Mouse (Mus musculus) embryonic facial prominence, embryonic 13.5 days (tissue): ENCODE measurements around the gene D630003M21Rik. TPM values are rescaled to one million over a fixed set of nuclear protein-coding genes. Genes with fewer than 3 reads are reported as not detected.

Source experiments
- ATAC-seq: fragments of 200-750 bp; cut with Nextera tagmentation; 2 replicates; pipeline ENCODE4 v1.8.0; 2017; ENCODE audit warnings: low read depth; ENCODE audit not compliant: insufficient number of reproducible peaks, insufficient read depth, low FRiP score, low TSS enrichment
- H3K27ac ChIP-seq: fragments of 300-500 bp; sonication (generic); 2 replicates; pipeline ENCODE4 v1.5.1; 2015; ENCODE audit warnings: moderate library complexity, mild to moderate bottlenecking, inconsistent platforms
- H3K27me3 ChIP-seq: fragments of 300-500 bp; sonication (generic); 2 replicates; pipeline ENCODE4 v1.6.1; 2015; ENCODE audit warnings: mild to moderate bottlenecking, inconsistent platforms
- H3K36me3 ChIP-seq: fragments of 300-500 bp; sonication (generic); 2 replicates; pipeline ENCODE4 v1.6.1; 2015; ENCODE audit warnings: mild to moderate bottlenecking, inconsistent platforms
- H3K4me1 ChIP-seq: fragments of 300-500 bp; sonication (generic); 2 replicates; pipeline ENCODE4 v1.6.1; 2015; ENCODE audit warnings: inconsistent platforms
- H3K4me2 ChIP-seq: fragments of 300-500 bp; sonication (generic); 2 replicates; pipeline ENCODE4 v1.6.1; 2015; ENCODE audit warnings: moderate library complexity, mild to moderate bottlenecking, inconsistent platforms
- H3K4me3 ChIP-seq: fragments of 300-500 bp; sonication (generic); 2 replicates; pipeline ENCODE4 v1.5.1; 2015; ENCODE audit warnings: mild to moderate bottlenecking, inconsistent platforms
- H3K9ac ChIP-seq: fragments of 300-500 bp; sonication (generic); 2 replicates; pipeline ENCODE4 v1.6.1; 2015; ENCODE audit warnings: mild to moderate bottlenecking, inconsistent platforms
- H3K9me3 ChIP-seq: fragments of 300-500 bp; sonication (generic); 2 replicates; pipeline ENCODE4 v1.6.1; 2016; ENCODE audit warnings: inconsistent platforms
- WGBS: fragments of 180-500 bp; shearing (Covaris S2); methylation state at CpG from one replicate; pipeline ENCODE4 v1.1.7; 2015; ENCODE audit warnings: mixed read lengths; 5-methylcytosine and 5-hydroxymethylcytosine counted together
- polyA plus RNA-seq: library from polyadenylated mRNA; unstranded; fragments of >200 nt; fragmentation: Nextera tagmentation; extraction: Ambion mirVana; gene quantifications from 2 replicates; pipeline ENCODE4 v1.2.1, GENCODE M21; 2015

The D630003M21Rik gene
- polyA plus RNA-seq, 1 experiment from 2014 or later = 7.5 TPM

GRCm38 (mm10) chr2:158177574-158177973 lies 51.4 kb downstream of the D630003M21Rik start:
- Histone ChIP-seq H3K9me3 (no peaks in the 10 kb centered on the region), H3K36me3 (no peaks in the 10 kb centered on the region)
- 54% methylated on average over 3 of the region's 3 CpGs for WGBS

GRCm38 (mm10) chr2:158176763-158177162 lies 52.3 kb downstream of the D630003M21Rik start:
- WGBS = 92% methylated on average over 9 of the region's 9 CpGs
- Histone ChIP-seq H3K4me3 (no peak overlapping the region), H3K9me3 (no peaks in the 10 kb centered on the region), H3K4me2 (no peak overlapping the region), H3K27ac (no peak overlapping the region), H3K9ac (no peak overlapping the region), H3K27me3 (no peaks in the 10 kb centered on the region), H3K4me1 (peaks cover 8% of the 10 kb centered on the region), H3K36me3 (no peaks in the 10 kb centered on the region)
- ATAC-seq = no peak

More at GRCm38 (mm10) chr2:158177574-158177973, 51.4 kb downstream of the D630003M21Rik start:
- no peak for ATAC-seq
- no peak overlapping the region for H3K9ac ChIP-seq
- peaks cover 8% of the 10 kb centered on the region for H3K4me1 ChIP-seq
- H3K4me2 ChIP-seq = no peak overlapping the region
- H3K27me3 ChIP-seq = no peaks in the 10 kb centered on the region
- H3K27ac ChIP-seq = no peak overlapping the region
- no peak overlapping the region for H3K4me3 ChIP-seq

GRCm38 (mm10) chr2:158175433-158175832 lies 53.6 kb downstream of the D630003M21Rik start:
- 74% methylated on average over 3 of the region's 3 CpGs for WGBS
- Histone ChIP-seq H3K27me3 (no peaks in the 10 kb centered on the region), H3K9ac (no peak overlapping the region), H3K27ac (no peak overlapping the region), H3K4me3 (no peak overlapping the region), H3K36me3 (no peaks in the 10 kb centered on the region), H3K4me2 (no peak overlapping the region), H3K9me3 (no peaks in the 10 kb centered on the region), H3K4me1 (peaks cover 8% of the 10 kb centered on the region)
- ATAC-seq = no peak

- no peak for ATAC-seq
- Histone ChIP-seq H3K4me3 (no peak overlapping the region), H3K27me3 (no peaks in the 10 kb centered on the region), H3K4me2 (no peak overlapping the region), H3K27ac (no peak overlapping the region), H3K4me1 (peaks cover 8% of the 10 kb centered on the region), H3K9ac (no peak overlapping the region), H3K36me3 (no peaks in the 10 kb centered on the region), H3K9me3 (no peaks in the 10 kb centered on the region)
- WGBS = 89% methylated on average over 15 of the region's 15 CpGs
These were observed 54.1 kb downstream of the D630003M21Rik start for GRCm38 (mm10) chr2:158174958-158175357.

- 67% methylated on average over 5 of the region's 5 CpGs for WGBS
- Histone ChIP-seq H3K9me3 (no peaks in the 10 kb centered on the region), H3K4me1 (peaks cover 2% of the 10 kb centered on the region)
These were observed 54.6 kb downstream of the D630003M21Rik start for GRCm38 (mm10) chr2:158174438-158174837.

GRCm38 (mm10) chr2:158170394-158170793 lies 58.6 kb downstream of the D630003M21Rik start:
- H3K36me3 ChIP-seq = no peaks in the 10 kb centered on the region
- no peak overlapping the region for H3K9ac ChIP-seq
- no peak overlapping the region for H3K4me2 ChIP-seq
- H3K4me1 ChIP-seq = peaks cover 8% of the 10 kb centered on the region
- H3K27ac ChIP-seq = no peak overlapping the region
- H3K9me3 ChIP-seq = no peaks in the 10 kb centered on the region
- no peaks in the 10 kb centered on the region for H3K27me3 ChIP-seq
- H3K4me3 ChIP-seq = no peak overlapping the region
- ATAC-seq = no peak
- 78% methylated on average over 2 of the region's 2 CpGs for WGBS

More at GRCm38 (mm10) chr2:158174438-158174837, 54.6 kb downstream of the D630003M21Rik start:
- no peaks in the 10 kb centered on the region for H3K27me3 ChIP-seq
- no peak overlapping the region for H3K9ac ChIP-seq
- no peak overlapping the region for H3K4me2 ChIP-seq
- H3K27ac ChIP-seq = no peak overlapping the region
- no peak overlapping the region for H3K4me3 ChIP-seq
- no peaks in the 10 kb centered on the region for H3K36me3 ChIP-seq
- no peak for ATAC-seq

- Histone ChIP-seq H3K9ac (no peak overlapping the region), H3K4me3 (no peak overlapping the region), H3K27me3 (no peaks in the 10 kb centered on the region), H3K27ac (no peak overlapping the region), H3K4me1 (peaks cover 8% of the 10 kb centered on the region), H3K36me3 (no peaks in the 10 kb centered on the region), H3K9me3 (no peaks in the 10 kb centered on the region), H3K4me2 (no peak overlapping the region)
- ATAC-seq = no peak
- 87% methylated on average over 7 of the region's 7 CpGs for WGBS
These were observed 59.3 kb downstream of the D630003M21Rik start for GRCm38 (mm10) chr2:158169771-158170170.

GRCm38 (mm10) chr2:158169351-158169750 lies 59.7 kb downstream of the D630003M21Rik start:
- no peak for ATAC-seq
- Histone ChIP-seq H3K4me2 (no peak overlapping the region), H3K9ac (no peak overlapping the region), H3K4me1 (peaks cover 8% of the 10 kb centered on the region), H3K36me3 (no peaks in the 10 kb centered on the region), H3K27ac (no peak overlapping the region), H3K27me3 (no peaks in the 10 kb centered on the region), H3K4me3 (no peak overlapping the region), H3K9me3 (no peaks in the 10 kb centered on the region)
- 69% methylated on average over 6 of the region's 6 CpGs for WGBS

GRCm38 (mm10) chr2:158168741-158169211 lies 60.2 kb downstream of the D630003M21Rik start:
- H3K4me1 ChIP-seq = peaks cover 8% of the 10 kb centered on the region
- H3K27ac ChIP-seq = no peak overlapping the region
- no peak for ATAC-seq
- no peaks in the 10 kb centered on the region for H3K36me3 ChIP-seq
- H3K4me2 ChIP-seq = no peak overlapping the region
- H3K9me3 ChIP-seq = no peaks in the 10 kb centered on the region
- H3K9ac ChIP-seq = no peak overlapping the region
- 61% methylated on average over 8 of the region's 8 CpGs for WGBS
- no peak overlapping the region for H3K4me3 ChIP-seq
- H3K27me3 ChIP-seq = no peaks in the 10 kb centered on the region

GRCm38 (mm10) chr2:158167496-158168205 lies 61.4 kb downstream of the D630003M21Rik start:
- H3K9ac ChIP-seq = no peak overlapping the region
- H3K9me3 ChIP-seq = no peaks in the 10 kb centered on the region
- H3K4me3 ChIP-seq = no peak overlapping the region
- no peak overlapping the region for H3K27ac ChIP-seq
- no peak overlapping the region for H3K4me2 ChIP-seq
- WGBS = 66% methylated on average over 9 of the region's 9 CpGs
- H3K36me3 ChIP-seq = no peaks in the 10 kb centered on the region
- H3K27me3 ChIP-seq = no peaks in the 10 kb centered on the region
- peaks cover 8% of the 10 kb centered on the region for H3K4me1 ChIP-seq
- no peak for ATAC-seq

GRCm38 (mm10) chr2:158166628-158167027 lies 62.4 kb downstream of the D630003M21Rik start:
- H3K36me3 ChIP-seq = no peaks in the 10 kb centered on the region
- no peak for ATAC-seq

GRCm38 (mm10) chr2:158165776-158166175 lies 63.2 kb downstream of the D630003M21Rik start:
- Histone ChIP-seq H3K27ac (no peak overlapping the region), H3K9ac (no peak overlapping the region), H3K4me3 (no peak overlapping the region), H3K27me3 (no peaks in the 10 kb centered on the region), H3K36me3 (no peaks in the 10 kb centered on the region), H3K4me1 (peaks cover 8% of the 10 kb centered on the region), H3K9me3 (no peaks in the 10 kb centered on the region), H3K4me2 (no peak overlapping the region)
- 81% methylated on average over 4 of the region's 4 CpGs for WGBS
- no peak for ATAC-seq

More at GRCm38 (mm10) chr2:158166628-158167027, 62.4 kb downstream of the D630003M21Rik start:
- no peak overlapping the region for H3K27ac ChIP-seq
- H3K27me3 ChIP-seq = no peaks in the 10 kb centered on the region
- peaks cover 8% of the 10 kb centered on the region for H3K4me1 ChIP-seq
- no peak overlapping the region for H3K9ac ChIP-seq
- 71% methylated on average over 7 of the region's 7 CpGs for WGBS
- no peak overlapping the region for H3K4me3 ChIP-seq
- no peak overlapping the region for H3K4me2 ChIP-seq
- no peaks in the 10 kb centered on the region for H3K9me3 ChIP-seq
